Mouse (Mus musculus) spleen, postnatal 14 days (tissue): ENCODE data around the gene Nppa.

Experiments
- DNase-seq, 2 experiments: peaks; one replicate each; pipeline ENCODE4 v3.0.0; 2021 to 2022; ENCODE audit warnings: low spot score in 2 of 2

Nppa gene

GRCm38 (mm10) chr4:148051046-148051776, 50.7 kb downstream of the Nppa start:
- DNase-seq = no peak
